Mouse (Mus musculus): ENCODE measurements around the gene Unc79.

The Unc79 gene

DNA sequence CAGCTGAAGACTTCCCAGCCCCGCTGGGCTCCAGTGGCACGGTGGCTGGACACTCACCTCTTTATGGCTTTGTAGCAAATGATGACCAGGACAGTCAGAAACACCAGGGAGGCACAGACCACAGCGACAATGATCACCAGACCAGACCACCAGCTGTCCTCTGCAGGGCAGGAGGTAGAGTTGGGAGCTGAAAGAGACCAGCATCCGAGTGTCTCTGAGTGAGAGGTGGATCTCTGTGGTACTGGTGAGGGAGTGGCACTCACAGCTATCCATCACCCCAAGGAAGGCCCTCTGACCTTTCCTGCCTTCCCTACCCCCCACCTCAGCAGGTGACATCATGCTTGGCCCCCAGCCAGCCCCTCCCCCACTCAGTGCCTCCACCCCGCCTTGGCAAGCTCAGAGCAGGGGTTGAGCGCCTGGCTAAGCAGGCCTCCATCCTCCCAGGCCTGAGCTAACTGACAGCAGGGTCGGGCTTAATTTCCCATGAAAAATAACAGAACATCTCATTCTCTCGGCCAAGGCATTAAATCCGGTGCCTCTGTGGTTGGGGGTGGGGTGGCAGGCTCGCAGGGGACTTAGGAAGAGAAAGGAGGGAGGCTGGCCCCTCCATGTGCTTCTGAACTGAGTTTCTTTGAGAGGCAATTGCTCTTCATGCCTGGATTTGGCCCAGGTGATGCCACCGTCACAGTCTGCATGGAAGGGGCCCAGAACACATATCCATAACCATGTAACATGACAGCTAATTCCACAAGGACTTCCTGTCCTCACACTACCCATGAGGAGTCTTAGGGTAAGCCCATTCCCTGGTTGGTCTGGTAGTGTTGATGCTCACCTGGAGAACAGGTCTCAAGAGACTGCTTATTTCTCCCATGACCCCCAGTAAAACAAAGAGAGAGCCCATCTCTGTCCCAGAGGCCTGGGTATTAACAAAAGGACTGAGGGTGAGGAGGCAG is 254.2 kb downstream of the Unc79 start:
- DNase-seq (ENCODE audit: low read depth, low spot score), result no peak

DNA sequence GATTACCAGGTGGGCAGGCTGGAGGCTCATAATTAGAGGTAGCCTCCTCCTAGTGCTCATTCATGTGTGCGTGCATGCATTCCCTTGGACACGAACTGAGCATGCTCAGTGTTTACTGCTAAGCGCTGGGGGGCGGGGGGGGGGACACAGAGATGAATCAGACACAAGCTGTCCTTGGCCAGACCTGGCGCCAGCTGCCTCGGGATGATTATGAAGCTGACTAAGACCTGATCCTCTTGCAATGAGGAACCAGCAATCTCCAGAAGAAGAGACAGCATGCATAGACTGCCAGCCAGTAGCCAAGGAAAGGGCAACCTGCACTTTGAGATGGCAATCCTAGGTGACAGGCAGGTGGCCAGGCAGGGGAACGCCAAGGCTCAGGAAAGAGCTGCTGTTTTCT is 256.9 kb downstream of the Unc79 start:
- no peak for DNase-seq (ENCODE audit: low read depth, low spot score)

DNA sequence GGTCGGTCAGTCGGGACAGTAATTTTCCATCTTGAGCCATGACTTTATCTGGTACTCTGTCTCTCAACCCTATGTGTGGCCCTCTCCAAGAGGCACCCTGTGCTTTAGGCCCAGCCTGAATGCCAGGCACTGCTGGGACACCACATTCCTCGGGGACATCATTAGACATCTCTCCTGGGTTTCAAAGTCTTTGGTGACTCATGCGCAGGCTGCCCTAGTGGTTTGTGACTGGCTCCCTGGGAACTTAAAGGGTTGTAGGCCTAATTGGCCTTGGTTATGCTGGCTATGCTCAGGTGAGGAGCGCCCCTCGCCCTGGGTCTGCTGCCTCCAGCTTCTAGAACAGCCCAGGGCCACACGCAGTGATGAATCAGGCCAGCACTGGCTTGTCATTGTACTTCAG is 260.9 kb downstream of the Unc79 start:
- DNase-seq (ENCODE audit: low read depth, low spot score), result no peak

DNA sequence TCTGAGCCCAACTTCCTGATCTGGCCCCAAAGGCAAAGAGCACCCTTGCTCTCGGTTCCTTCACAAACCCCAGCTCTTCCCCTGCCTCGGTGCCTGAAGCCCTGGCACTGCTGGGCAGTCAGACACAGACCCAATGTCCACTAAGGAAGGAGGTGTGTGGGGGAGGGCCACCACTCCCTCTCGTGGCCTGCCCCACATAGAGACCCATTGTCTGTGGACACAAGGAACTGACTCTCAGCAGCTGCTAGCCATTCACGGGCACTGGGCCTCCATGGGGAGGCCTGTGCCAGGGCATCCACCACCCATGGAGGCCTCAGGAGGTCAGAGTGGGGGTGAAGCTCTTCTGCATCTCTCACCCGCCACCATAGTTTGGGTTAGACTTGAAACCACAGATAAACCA is 262.4 kb downstream of the Unc79 start:
- no peak for DNase-seq (ENCODE audit: low read depth, low spot score)

DNA sequence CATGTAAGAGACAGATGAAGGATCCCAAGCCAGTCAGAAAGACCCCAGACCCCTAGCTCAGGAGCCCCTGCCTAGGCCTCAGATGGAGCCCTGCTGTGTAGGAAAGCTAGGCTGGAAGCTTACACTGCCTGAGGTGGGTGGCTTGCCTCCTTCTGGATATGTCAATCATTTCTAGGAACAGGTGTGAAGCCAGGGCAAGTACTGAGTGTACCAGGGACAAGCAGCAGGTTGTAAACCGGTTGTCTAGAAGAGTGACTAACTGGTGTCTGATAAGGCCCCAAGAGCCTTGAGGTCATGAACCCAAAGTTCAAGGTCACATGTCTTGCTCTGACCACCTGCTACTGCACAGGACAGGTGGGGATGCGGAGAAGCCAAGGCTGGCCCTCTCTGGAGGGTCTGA is 264.9 kb downstream of the Unc79 start:
- DNase-seq (ENCODE audit: low read depth, low spot score), result no peak

DNA sequence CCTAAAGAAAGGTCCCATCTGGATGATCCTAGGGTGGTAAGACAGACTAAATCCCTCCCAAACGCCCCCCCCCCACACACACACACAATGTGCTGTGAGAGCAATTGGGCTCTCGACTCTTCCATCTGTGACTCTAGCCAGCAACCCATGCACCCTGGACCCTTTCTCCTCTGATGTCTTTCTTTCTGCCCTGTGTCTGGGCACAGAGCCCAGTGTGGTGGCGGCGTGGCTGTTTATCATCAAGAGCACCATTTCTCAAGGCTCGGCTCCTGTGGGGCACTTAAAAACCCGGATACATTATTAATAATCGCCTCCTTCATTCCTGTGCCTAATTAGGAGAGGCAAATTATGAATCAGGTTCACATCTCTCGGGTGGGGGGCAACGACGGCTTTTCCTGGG is 265.6 kb downstream of the Unc79 start:
- no peak for DNase-seq (ENCODE audit: low read depth, low spot score)

DNA sequence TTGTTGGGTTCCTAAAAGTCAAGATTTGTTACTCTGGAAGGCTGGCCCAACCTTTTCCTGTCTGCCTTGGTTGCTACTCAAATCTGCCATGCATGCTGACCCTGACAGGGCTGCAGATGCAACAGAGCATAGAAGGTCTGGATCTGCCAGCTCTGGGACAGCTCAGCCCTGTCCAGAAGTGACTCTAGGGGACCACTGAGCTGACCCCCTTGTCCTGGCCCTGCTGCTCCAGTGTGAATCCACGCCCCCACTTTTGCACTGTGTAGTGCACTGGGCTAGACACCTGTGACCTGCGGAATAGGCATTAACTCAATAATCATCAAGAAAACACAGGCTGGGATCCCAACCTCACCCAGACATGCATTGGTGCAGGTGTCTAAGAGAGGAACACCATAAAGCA is 266.1 kb downstream of the Unc79 start:
- DNase-seq (ENCODE audit: low read depth, low spot score), result no peak

DNA sequence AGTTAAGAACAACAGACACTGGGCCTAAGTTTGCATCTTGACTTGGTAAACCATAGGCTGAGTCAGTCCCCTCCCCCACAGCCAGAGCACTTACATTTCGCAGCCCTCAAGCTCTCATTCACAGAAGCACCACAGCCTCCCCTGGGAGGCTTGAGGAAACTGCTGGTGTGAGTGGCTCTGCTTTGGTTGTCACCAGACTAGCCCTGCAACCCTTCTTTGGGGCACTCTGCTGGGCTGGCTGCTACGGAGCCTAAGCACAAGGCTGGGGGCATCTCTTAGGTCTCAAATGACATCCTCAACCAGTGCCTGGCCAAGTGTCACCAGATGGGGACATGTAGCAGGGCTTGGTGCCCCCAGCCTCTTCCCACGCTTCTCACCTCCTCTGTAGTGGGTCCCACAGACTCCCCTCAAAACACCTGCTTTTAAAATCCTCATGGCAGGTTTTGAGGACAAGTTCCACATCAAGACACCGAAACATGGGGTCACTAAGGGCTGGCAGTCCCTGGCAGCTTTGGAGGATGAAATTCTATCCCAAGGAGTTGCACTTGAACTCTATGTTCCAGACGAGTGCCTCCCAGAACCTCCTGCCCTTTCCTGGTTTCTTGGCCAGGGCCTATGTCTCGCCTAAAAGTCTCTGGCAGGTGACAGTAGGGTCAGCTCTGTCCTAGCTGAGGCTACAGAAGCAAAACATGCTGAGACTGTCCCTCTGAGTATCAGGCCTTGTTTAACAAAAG is 267.4 kb downstream of the Unc79 start:
- DNase-seq (ENCODE audit: low read depth, low spot score), result no peak

DNA sequence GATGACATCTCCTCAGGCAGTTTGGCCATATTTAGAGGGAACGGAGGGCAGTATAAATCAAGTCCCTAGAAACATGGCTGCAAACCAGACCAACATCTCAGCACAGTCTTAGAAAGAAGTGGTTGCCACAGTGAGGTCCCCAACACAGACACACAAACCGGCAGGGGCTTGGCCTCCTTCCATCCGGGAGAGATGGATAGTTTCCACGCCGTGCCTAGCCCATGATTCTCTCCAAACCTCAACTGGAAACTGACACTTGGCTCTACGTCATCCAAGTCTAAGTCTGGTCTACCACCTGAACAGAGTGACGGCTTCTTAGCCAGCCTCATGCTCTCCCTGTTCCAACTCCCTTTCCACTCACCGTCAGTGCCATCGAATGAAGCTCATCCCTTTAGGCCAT is 275.0 kb downstream of the Unc79 start:
- no peak for DNase-seq (ENCODE audit: low read depth, low spot score)

DNA sequence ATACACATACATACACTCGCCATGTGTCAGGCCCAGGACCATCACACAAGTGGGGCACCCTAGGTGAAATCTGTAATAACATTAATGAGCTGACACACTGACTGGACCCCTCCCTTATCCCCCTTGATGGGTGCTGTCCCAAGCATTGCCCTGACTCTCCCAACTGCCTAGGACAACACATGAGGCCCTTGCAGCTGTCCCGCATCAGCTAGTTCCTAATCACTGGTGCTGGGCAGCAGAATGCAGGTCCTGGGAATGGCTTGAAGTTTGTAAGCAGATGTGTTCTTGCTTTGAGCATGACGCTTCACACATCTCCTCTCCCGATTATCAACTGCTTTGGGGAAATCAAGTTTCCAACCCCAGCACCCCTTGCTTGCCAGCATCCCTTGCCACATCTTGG is 277.5 kb downstream of the Unc79 start:
- DNase-seq (ENCODE audit: low read depth, low spot score), result no peak

DNA sequence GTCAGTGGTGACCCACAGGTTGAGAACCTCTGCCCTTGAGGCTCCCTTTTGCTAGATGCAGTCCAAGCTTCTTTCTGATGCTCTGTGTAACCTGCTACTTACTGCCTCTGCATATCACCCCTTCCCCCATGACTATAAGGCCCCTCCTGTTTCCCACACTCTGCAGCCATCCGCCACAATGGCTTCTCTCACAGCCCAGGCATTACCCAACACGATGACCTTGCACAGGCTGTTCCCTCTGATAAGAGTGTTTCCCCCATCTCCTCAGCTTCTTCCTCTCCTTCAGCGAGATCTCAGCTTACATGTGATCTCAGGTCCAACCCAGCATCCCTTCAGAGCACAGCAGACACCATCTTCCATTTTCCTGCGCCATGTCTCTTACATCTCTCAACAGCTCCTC is 280.4 kb downstream of the Unc79 start:
- DNase-seq (ENCODE audit: low read depth, low spot score), result no peak
